Mouse (Mus musculus) erythroid progenitor cell, adult 5-6 weeks (primary cell): Measurements from ENCODE around the gene Tnip3. TPM values are rescaled to one million over a fixed set of nuclear protein-coding genes. Genes with fewer than 3 reads are reported as not detected.

Experiments used
- ATAC-seq: replicated peaks from 2 replicates; pipeline ENCODE4 v1.8.0; 2016; ENCODE audit warnings: moderate number of reproducible peaks, mild to moderate bottlenecking, moderate TSS enrichment, inconsistent platforms; ENCODE audit not compliant: poor library complexity, low FRiP score, severe bottlenecking
- total RNA-seq, 2 experiments: library from RNA; stranded (forward) in 1 of 2; stranded (reverse) in 1 of 2; fragments of 150-400 nt in 1 of 2; fragments of 186-747, 209-891 nt in 1 of 2; gene quantifications; 2 replicates each; pipeline versions ENCODE4 v1.2.3 to v1.2.4; 2015 to 2017; ENCODE audit warnings: low replicate concordance in 2 of 2

The Tnip3 gene
- total RNA-seq, 2 experiments from 2014 or later = 0.30 TPM; not detected in 1

GRCm38 (mm10) chr6:65578151-65578973, 53.2 kb downstream of the Tnip3 start:
- no peak for ATAC-seq

GRCm38 (mm10) chr6:65583029-65583428, 57.9 kb downstream of the Tnip3 start:
- ATAC-seq = no peak

GRCm38 (mm10) chr6:65584870-65585332, 59.8 kb downstream of the Tnip3 start:
- ATAC-seq = no peak

- ATAC-seq = no peak
Observed at GRCm38 (mm10) chr6:65585333-65586053, 60.4 kb downstream of the Tnip3 start.

GRCm38 (mm10) chr6:65588847-65589246, 63.7 kb downstream of the Tnip3 start:
- no peak for ATAC-seq

- no peak for ATAC-seq
Observed at GRCm38 (mm10) chr6:65590018-65590417, 64.9 kb downstream of the Tnip3 start.

- no peak for ATAC-seq
Observed at GRCm38 (mm10) chr6:65594171-65594570, 69.1 kb downstream of the Tnip3 start.

- no peak for ATAC-seq
Observed at GRCm38 (mm10) chr6:65595371-65595770, 70.3 kb downstream of the Tnip3 start.

- no peak for ATAC-seq
Observed at GRCm38 (mm10) chr6:65597056-65597818, 72.1 kb downstream of the Tnip3 start.

- no peak for ATAC-seq
Observed at GRCm38 (mm10) chr6:65598522-65598921, 73.4 kb downstream of the Tnip3 start.

GRCm38 (mm10) chr6:65599865-65600739, 75.0 kb downstream of the Tnip3 start:
- no peak for ATAC-seq

- no peak for ATAC-seq
Observed at GRCm38 (mm10) chr6:65600887-65601286, 75.8 kb downstream of the Tnip3 start.

GRCm38 (mm10) chr6:65605778-65606177, 80.7 kb downstream of the Tnip3 start:
- ATAC-seq = no peak

GRCm38 (mm10) chr6:65606946-65607345, 81.8 kb downstream of the Tnip3 start:
- no peak for ATAC-seq

- ATAC-seq = no peak
Observed at GRCm38 (mm10) chr6:65611834-65612233, 86.7 kb downstream of the Tnip3 start.

- no peak for ATAC-seq
Observed at GRCm38 (mm10) chr6:65613924-65614585, 88.9 kb downstream of the Tnip3 start.

- ATAC-seq = no peak
Observed at GRCm38 (mm10) chr6:65615641-65616040, 90.5 kb downstream of the Tnip3 start.

- ATAC-seq = no peak
Observed at GRCm38 (mm10) chr6:65621260-65621659, 96.1 kb downstream of the Tnip3 start.
